Mouse (Mus musculus) megakaryocyte-erythroid progenitor cell, adult 5-6 weeks (primary cell): ENCODE results near the gene Pnpla2. TPM values are rescaled to one million over a fixed set of nuclear protein-coding genes. Genes with fewer than 3 reads are reported as not detected.
"Not testable (repeated sequence)": the region's sequence is repeated elsewhere in the genome, so short reads cannot be mapped to it uniquely, and the experiment has no call there.

ENCODE experiments used
- ATAC-seq: replicated peaks from 2 replicates; pipeline ENCODE4 v1.8.0; 2016; ENCODE audit warnings: mild to moderate bottlenecking, inconsistent platforms; ENCODE audit not compliant: severe bottlenecking, poor library complexity, low FRiP score, low TSS enrichment
- total RNA-seq, 2 experiments: library from RNA; stranded (forward) in 1 of 2; stranded (reverse) in 1 of 2; fragments of 200-1000, 215-1000 nt in 1 of 2; fragments of >200 nt in 1 of 2; fragmentation: Nextera tagmentation in 1 of 2; gene quantifications; 2 replicates each; pipeline ENCODE4 v1.2.3; 2014 to 2017

Gene Pnpla2
- total RNA-seq (2014; fragmentation: Nextera tagmentation) (29.7 and 32.6 TPM in 2 replicates), total RNA-seq (2017) (7.1 and 17.8 TPM in 2 replicates)

DNA sequence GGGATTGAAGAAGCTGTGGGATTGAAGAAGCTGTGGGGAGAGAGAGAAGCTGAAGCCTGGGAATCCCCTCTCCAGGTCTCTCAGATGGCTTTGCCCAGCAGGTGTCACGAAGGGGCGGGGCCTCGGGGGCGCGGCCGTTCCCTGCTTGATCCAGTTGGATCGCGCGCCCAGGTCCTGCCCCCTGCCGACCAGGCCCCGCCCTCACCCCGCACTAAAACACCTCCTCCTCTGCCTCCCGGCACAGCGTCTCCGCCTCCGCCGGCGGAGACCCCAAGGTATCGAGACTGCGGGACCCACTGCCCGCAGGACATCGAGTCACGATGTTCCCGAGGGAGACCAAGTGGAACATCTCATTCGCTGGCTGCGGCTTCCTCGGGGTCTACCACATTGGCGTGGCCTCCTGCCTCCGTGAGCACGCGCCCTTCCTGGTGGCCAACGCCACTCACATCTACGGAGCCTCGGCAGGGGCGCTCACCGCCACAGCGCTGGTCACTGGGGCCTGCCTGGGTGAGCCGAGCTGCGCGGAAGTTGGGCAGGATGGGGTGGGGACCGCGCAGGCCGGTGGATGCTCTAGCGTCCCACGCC, at the start of gene Pnpla2:
Pnpla2 (plus strand) TSS at position 232 of the 585 bp plus-strand sequence.
- ATAC-seq = peak; percentile 78

DNA sequence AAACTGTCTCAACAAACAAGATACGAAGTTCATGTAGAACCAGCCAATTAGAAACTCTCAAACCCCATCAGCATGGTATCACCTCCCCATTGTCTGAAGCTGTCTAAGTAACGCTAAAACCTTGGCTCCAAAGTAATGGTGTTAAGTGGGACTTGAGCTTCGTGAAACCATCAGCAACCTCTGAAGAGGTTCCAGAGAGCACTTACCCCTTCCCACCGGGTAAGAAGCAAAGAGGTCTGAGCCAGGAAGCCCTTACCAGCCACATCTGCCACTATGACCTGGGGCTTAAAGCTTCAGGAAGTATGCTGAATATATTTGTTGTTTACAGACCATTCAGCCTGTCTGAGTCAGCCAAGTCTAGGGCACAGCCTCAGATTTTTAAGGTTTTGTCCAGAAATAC, 49.5 kb upstream of the Pnpla2 start:
- ATAC-seq = no peak

DNA sequence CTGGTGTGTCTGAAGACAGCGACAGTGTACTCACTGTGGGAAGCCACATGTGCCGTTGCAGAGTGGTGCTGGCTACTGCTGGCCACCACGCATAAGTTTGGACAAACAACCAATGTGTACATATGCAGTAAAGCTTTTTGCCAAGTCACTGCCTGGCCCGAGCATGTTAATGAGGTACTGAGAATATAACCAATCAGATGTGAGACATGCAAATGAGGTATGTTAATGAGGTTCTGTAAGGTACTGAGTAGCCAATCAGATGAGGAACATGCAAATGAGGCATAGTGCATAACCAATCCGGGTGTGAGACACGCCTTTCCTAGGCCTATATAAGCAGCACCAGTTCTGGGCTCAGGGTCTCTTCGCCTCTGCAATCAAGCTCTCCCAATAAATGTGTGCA, 47.3 kb upstream of the Pnpla2 start:
- ATAC-seq = not testable (repeated sequence)

DNA sequence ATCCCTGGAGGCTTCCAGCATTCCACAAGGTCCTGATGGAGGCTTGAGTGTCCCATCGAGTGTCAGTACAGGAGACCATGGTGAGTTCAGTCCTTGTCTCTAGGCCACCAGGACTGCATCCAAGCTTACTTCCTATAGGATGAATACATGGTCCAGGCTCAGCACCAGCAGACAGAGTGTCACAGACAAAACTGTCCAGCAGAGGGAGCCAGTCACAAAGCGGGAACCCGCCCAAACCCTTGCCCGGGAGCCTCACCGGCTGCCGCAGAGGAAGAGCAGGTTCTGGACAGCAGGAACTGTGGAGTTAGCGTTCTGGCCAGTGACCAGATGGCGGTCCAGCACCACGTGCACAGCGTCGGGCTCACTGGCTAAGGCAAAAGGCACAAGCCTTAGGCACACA, 46.2 kb upstream of the Pnpla2 start:
- peak; percentile 74 for ATAC-seq

DNA sequence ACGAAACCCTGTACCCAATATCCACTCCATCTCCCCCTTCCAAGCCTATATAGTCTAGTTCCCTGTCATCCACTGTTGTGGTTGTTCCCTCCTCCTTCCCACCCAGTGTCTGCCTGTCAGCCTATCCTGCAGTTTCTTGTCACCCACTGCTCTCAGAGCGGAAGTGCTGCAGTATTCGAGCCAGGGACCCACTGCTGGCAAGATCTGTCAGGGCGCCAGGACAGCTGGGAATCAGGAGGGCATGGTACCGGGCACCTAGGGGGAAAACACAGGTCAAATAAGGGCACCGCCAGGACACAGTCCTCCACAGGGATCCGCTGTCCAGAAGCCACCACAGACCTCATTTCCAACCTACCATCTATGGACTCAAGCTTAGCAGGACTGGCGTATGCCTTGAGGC, 44.4 kb upstream of the Pnpla2 start:
- ATAC-seq = no peak

DNA sequence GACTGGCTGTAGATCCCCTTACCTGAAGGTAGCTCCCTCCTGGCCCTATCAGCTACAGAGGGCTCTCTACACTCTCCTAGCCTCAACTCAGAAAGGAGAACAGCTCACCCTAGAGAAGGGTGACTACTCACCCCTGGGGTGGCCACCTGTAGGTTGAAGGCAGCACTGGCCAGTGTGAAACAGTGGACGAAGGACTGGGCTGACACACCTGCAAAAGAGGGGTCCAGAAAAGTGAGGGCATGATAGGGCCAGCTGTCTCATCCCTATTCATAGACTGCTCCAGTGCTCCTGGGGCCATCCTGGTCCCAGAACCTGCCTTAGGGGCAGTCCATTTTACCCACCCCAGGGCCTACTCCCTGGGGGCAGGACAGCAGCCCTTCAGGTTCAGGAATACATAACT, 43.3 kb upstream of the Pnpla2 start:
- no peak for ATAC-seq

DNA sequence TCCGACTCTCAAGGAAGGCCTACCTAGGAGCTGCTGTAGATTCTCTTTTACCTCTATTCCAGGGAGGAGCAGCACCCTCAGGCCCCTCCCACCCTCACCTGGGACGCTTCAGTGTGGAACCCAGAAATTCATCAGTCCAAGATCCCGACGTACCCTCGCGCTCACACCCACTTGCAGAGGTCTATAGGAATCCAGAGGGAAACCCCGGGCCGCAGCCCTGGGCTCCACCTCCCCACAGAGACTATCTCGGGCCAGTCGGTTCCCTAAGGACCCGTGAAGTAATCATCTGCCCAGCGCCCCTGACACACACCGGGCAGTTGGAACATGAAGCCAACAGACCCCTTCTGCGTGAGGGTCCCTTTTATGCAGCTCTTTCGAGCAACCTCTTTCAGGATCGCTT, 41.7 kb upstream of the Pnpla2 start:
- no peak for ATAC-seq

DNA sequence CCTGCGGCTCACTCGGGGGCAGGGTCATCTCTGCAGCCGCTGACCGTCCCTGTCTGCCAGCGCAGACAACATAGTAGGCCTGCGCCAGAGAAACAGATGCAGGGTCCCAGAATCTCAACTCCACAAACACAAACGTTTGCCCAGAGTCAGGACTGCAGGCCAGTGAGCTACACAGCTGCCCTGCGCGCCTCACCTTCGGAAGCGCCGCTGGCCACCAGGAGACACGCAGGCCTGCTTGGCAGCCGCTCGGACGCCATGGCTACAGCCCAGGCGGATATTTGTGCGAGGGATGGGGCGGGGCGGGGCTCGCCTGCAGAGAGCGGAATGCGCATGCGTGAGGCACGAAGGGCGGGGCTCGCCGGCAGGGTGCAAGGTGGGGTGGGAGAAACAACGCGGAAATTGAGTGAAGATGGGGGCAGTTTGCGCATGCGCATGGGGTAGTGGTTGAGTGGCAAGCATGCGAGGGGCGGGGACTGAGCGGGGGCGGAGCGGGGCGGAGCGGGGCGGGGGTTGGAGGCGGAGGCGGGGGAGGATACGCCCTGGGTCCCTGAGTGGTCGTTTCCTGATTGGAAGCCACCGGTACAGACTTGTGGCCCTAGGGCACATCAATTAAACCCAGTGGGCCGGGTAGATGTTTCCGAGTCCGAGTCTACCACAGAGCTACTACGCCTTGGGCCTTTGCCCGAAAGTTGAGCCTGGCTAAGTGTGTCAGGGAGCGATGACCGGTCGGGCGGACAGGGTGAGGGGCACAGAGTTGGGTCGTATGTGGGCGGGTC, 41.0 kb upstream of the Pnpla2 start, which contains the start of gene Gatd1:
Gatd1 (minus strand) TSS at position 328 of the 776 bp plus-strand sequence.
- peak; percentile 83 for ATAC-seq

DNA sequence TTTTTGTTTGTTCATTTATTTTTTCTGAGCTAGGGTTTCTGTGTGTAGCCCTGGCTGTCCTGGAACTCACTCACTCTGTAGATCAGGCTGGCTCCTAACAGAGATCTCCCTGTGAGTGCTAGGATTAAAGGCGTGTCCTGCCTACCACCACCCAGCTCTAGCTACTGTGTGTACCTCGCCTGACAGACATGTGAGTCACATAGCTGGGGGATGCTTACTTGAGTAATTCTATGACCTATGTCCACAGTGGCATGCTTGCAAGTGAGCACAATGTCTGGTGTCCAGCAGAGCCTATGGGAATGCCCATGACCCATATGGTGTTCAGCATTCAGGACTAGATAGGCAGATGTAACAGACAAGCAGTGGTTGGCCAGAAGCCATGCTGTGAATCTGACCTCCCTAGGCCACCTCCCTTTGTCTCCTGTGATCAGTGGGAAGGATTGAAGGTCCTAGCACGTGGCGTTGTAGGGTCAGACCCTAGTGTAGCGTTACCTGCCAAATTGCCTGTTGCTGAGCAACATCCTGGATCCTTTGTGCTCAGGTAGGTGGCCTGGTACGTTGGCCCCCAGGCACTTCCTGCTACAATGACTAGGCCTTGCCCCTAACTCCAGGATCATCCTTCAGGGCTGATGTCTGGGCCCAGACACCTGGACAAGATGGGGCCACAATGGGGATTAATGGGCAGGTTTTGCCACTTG, 38.7 kb upstream of the Pnpla2 start:
- no peak for ATAC-seq

DNA sequence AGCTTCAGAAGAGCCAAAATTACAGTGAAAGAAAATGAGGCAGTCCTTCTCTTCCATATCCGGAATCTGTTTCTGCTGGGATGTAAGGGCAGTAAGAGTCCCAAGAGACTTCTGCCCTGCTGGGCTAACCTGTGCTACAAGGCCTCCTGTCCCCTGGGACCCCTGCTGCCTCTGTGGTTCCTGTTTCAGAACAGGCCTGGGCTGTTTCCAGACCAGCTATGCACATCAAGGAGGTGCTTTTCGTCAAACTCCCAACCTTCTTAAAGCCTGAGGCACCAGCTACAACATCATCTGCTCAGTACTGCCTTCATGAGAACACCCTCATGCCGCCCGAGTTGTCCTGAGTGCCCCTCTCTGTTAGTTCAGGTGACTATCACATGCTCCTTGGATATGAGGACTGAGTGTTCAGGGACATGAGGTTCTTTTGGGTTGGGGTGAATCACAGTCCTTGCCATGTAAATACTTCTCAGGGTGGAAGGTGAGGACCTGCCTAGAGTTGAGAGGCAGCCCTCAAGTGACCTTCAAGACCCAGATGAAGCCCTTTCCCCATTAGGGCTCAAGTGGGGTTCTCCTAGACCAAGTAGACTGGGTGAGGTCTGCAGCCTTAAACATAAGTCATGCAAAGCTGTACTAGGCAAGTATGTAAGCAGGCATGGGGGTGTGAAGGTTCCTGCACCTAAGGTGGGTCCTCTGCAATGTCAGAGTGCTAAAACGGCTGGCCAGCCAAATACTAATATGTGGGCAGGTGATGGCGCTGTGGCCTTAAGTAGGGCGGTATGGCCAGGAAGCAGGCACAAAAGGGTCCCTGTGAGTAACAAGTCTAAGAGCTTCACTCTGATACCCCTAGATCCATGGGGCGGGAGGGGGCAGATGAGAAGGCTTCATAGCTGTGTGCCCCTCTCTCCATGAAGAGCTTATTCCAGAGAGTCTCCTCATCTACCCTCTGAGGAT, 37.0 kb upstream of the Pnpla2 start:
- no peak for ATAC-seq

DNA sequence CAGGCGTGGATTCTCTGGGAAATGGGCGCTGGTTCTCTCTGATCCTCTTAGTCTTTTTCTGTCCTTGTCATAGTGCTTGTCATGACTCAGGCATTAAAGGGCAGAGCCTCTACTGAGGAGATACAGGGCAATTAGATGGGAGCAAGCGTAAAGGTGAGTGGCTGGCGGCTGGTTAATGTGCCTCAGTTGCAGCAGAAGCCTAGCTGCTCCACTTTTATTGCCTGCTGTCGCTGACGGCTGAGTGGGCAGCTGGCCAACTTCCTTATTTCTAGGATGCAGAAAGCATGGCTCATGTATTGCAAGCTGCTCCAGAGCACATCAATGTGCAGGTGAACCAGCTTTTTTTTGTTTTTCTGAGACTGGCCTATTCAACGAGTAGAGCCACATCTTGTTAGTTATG, 36.0 kb upstream of the Pnpla2 start:
- no peak for ATAC-seq

DNA sequence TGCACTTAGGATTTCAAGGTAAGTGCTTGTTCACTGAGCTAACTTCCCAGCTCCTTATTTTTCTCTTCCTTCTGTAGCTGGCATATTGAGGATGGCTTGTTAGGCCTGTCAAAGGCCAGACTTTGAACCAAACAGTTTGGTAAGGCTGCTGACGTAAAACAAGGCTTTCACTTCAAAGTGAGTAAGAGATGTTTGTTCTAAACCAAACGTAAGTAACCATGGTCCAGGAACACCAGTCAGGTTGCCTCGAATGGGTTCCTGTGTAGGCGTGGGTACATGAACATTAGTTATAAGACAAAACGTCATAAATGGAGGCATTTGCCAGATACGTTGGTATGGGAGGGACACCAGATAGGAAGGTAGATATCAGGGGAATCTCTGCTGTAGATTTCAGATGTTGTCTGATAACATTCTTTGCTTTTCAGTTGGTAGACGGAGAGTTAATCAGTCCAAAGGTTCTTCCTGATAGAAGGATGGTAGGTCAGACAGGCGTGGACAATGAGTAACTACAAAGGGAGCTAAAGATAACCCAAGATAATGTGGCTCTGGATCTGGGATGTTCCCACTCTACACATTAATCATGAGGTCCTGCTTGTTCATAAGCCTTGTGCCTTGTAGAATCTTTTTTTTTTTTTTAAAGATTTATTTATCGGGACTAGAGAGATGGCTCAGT, 34.8 kb upstream of the Pnpla2 start:
- no peak for ATAC-seq

DNA sequence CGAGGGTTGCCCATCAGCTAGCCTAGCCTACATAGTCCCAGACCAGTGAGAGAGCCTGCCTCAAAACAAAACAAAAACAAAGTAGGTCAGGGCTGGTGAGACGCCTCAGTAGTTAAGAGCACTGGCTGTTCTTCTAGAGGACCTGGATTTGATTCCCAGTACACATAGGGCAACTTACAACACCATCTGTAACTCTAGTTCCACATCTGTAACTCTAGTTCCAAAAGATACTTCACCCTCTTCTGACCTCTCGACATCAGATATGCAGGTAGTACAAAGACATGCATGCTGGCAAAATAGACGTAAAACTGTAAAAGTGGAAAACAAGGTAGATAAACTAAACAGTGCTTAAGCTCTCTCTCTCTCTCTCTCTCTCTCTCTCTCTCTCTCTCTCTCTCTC, 31.2 kb upstream of the Pnpla2 start:
- ATAC-seq = no peak

DNA sequence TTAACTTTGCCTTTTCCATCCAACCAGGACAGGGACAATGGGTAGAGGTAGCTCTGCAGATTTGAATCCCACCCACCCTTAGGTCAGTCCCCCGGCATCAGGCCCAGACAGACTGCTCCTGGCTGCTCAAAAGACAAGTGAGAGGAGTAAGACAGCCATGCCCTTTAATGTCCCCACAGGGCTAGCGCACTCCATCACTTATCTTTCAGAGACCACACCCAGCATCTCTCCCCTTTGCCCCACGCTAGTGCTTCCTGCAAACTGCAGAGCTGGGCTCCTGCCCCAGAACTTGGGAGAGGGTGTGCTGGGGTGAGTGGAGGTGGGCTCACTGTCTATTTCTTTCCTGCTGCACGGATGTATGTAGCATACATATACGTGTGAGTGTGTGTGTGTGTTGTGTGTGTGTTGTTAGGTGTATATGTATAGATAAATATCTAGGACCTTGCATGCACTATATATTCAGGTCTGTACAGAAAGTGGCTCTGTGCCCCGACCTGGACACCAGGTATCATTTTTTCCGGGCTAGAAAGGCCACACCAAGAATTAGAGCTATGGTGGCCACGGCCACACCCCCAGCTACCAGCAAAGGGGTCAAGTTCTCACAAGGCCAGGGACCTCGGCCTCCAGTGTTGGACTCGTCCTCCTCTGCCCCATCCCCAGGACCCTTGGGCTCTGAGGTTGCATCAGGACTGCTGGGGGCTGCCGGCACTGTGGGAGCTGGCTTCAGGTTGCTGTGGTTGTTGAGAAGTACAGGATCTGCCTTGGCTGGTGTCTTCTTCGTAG, 27.9 kb upstream of the Pnpla2 start:
- peak; percentile 58; the same call in 1 of the 2 replicates for ATAC-seq

DNA sequence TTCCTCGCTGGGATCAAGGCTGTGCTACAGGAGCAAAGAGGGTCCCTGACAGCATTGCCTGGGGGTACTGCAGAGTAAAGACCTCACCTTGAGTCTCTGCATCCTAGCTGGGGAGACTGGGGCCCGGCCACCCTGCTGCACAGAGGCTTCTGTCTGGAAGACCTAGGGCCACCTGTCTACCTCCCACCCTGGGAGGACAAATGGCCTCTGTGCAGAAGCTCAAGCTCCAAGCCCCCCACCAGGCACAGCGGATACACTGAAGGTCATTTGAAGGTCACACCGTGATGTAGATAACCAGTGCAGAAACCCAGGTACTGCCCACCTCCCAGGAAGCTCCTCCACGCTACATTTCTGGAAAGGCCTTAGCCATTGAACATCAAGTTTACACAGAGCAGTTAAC, 26.3 kb upstream of the Pnpla2 start:
- no peak for ATAC-seq

DNA sequence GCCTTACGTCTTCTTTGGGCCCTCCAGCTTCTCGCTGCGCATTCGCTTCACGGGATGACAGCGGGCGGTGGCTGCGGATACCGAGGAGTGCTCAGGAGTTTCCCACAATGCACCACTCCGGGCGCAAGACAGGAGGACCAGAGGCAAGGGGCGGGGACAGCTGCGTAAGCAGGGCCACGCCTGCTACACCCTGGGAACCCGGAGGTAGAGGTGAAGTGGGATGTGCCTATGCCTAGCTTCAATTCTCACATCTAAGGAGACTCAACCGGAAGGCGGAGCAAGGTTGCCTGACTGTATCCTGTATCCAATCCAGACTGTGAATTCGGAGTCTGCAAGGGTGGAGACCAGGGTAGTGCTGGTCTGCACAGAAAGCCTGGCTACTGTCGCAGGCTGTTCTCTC, 25.7 kb upstream of the Pnpla2 start, which contains the start of gene Cend1:
Cend1 (minus strand) TSS at position 182 of the 400 bp plus-strand sequence.
- ATAC-seq = no peak

DNA sequence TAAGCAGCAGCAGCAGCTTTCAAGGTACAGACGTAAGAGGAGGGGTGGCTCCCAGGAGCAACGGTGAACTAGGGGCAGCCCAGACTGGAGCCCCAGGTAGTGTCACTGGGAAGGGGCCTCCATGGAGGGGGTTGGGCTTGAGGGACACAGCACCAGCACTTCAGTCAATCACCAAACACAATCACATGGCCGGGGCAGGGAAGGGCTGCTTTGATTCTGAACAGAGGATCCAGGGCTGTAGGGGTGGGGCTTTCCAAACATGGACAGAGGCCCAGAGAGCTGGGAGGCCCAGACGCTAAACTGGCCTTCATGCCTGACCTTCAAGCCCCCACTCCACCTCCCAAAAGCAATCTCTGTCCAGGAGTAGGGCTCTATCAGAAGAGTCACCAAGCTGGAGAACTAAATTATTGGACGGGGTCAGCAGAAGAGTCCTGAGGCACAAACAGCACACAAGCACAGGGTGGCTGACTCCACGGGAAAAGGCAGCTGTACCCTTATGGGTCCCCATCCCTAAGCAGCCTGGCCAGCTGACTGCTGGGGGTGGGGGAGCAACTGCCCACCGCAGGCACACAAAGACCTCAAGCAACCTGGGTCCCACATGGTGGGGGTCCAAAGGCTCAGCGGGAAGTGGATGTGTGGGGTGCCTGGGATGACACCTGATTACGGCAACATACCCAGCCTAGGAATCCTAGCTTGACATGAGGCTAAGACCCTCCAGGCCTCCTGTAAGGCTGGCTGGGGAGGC, 25.0 kb upstream of the Pnpla2 start:
- ATAC-seq = no peak
